Mouse (Mus musculus): ENCODE data around the gene Wnt7b.

DNA sequence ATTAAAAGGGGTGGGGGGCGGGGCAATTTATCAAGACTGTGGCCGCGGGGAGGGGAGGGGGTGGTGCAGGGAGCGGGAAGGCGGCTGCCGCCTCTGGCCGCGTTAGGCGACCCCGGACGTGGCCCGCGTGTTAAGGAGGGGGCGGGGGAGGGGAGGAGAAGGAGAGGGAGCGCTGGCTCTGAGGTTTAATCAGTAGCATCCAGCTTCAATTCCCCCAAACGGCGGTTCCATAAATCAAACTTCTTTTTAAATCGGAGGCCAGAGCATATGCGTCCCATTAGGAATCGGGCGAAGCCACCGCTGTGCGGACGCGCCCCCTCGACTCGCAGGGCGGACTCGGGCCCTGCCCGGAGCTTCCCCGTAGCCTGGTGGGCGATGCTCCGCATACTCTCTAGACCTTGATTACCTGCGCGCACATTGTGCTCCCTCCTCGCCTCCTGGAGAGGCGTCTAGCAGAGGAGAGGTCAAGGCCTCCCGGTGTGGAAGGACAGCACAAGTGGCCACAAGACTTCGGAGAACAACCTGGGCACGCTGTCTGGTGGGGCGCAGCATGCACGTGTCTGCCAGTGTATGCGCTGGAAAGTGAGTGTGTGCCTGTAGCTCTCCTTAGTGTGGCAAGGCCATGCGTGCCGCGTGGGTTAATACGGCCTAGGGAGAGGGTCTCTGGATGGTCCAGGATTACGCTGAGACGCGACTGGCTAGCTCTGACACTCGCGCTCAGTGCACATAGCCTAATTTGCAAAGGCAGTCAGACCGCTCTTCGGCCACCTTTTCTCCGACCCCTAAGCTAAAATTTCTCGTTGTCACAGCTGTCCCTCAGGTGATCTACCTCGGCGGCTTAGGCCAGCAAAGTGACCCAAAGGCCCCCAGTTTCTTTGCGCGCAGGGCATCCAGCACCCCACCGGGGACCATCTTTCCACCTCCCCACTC is 5.5 kb downstream of the Wnt7b start:
- TF ChIP-seq POLR2A (IDR thresholded peaks at IDR 0.05; ENCODE audit: control insufficient read depth, extremely low read depth, insufficient read depth, low read length, poor library complexity) (no peak), CTCF (IDR thresholded peaks at IDR 0.05; ENCODE audit: borderline replicate concordance, control insufficient read depth, extremely low read depth, insufficient read depth, low read length, poor library complexity) (no peak)

All from thymus, adult 2 months (tissue).